Mouse (Mus musculus): ENCODE measurements around the gene Hdac11.
A peak's percentile ranks its signal among the peaks of the same experiment; 100 is the strongest.

Hdac11 gene

GRCm38 (mm10) chr6:91169129-91169528 lies 12.7 kb downstream of the Hdac11 start:
- no peak for DNase-seq (ENCODE audit: low spot score)

- DNase-seq (ENCODE audit: low spot score), result no peak
Observed at GRCm38 (mm10) chr6:91171396-91171895, 15.0 kb downstream of the Hdac11 start.

- no peak for DNase-seq (ENCODE audit: low spot score)
Observed at GRCm38 (mm10) chr6:91172381-91172780, 15.9 kb downstream of the Hdac11 start.

GRCm38 (mm10) chr6:91173221-91173880 lies 16.9 kb downstream of the Hdac11 start:
- peak; percentile 84 for DNase-seq (ENCODE audit: low spot score)

GRCm38 (mm10) chr6:91174211-91174610 lies 17.7 kb downstream of the Hdac11 start:
- no peak for DNase-seq (ENCODE audit: low spot score)

GRCm38 (mm10) chr6:91180767-91181171 lies 24.3 kb downstream of the Hdac11 start:
- no peak for DNase-seq (ENCODE audit: low spot score)

GRCm38 (mm10) chr6:91181320-91181719 lies 24.9 kb downstream of the Hdac11 start:
- peak; percentile 96 for DNase-seq (ENCODE audit: low spot score)

- DNase-seq (ENCODE audit: low spot score), result no peak
Observed at GRCm38 (mm10) chr6:91182075-91182490, 25.6 kb downstream of the Hdac11 start.

- no peak for DNase-seq (ENCODE audit: low spot score)
Observed at GRCm38 (mm10) chr6:91183041-91183440, 26.6 kb downstream of the Hdac11 start.

- DNase-seq (ENCODE audit: low spot score), result no peak
Observed at GRCm38 (mm10) chr6:91183980-91184379, 27.5 kb downstream of the Hdac11 start.

GRCm38 (mm10) chr6:91184776-91185175 lies 28.3 kb downstream of the Hdac11 start:
- DNase-seq (ENCODE audit: low spot score), result no peak

GRCm38 (mm10) chr6:91185502-91185901 lies 29.0 kb downstream of the Hdac11 start:
- DNase-seq (ENCODE audit: low spot score), result no peak

GRCm38 (mm10) chr6:91186161-91186931 lies 29.9 kb downstream of the Hdac11 start:
- DNase-seq (ENCODE audit: low spot score), result peak; percentile 44

GRCm38 (mm10) chr6:91186934-91187333 lies 30.5 kb downstream of the Hdac11 start:
- peak; percentile 64 for DNase-seq (ENCODE audit: low spot score)

- peak; percentile 54 for DNase-seq (ENCODE audit: low spot score)
Observed at GRCm38 (mm10) chr6:91187871-91188270, 31.4 kb downstream of the Hdac11 start.

- no peak for DNase-seq (ENCODE audit: low spot score)
Observed at GRCm38 (mm10) chr6:91189971-91190370, 33.5 kb downstream of the Hdac11 start.

GRCm38 (mm10) chr6:91191465-91191864 lies 35.0 kb downstream of the Hdac11 start:
- no peak for DNase-seq (ENCODE audit: low spot score)

GRCm38 (mm10) chr6:91192421-91192820 lies 36.0 kb downstream of the Hdac11 start:
- no peak for DNase-seq (ENCODE audit: low spot score)

GRCm38 (mm10) chr6:91192851-91193545 lies 36.5 kb downstream of the Hdac11 start:
- DNase-seq (ENCODE audit: low spot score), result peak; percentile 83

GRCm38 (mm10) chr6:91198456-91198855 lies 42.0 kb downstream of the Hdac11 start:
- DNase-seq (ENCODE audit: low spot score), result no peak

GRCm38 (mm10) chr6:91200429-91201188 lies 44.1 kb downstream of the Hdac11 start:
- no peak for DNase-seq (ENCODE audit: low spot score)

- DNase-seq (ENCODE audit: low spot score), result peak; percentile 75
Observed at GRCm38 (mm10) chr6:91201881-91202341, 45.4 kb downstream of the Hdac11 start.
